Mouse (Mus musculus): ENCODE results near the gene Prex1.

GRCm38 (mm10) chr2:166639750-166640149 is 73.9 kb downstream of the Prex1 start:
- TF ChIP-seq CTCF (IDR thresholded peaks at IDR 0.05; ENCODE audit: control insufficient read depth, insufficient read depth, low read length) (no peak), POLR2A (IDR thresholded peaks at IDR 0.05; ENCODE audit: borderline replicate concordance, control insufficient read depth, low read depth, low read length) (no peak)

Measured in bone marrow, adult 2 months (tissue).